Mouse (Mus musculus): ENCODE results near the gene Hnrnpa1.
"Not testable (repeated sequence)": the region's sequence is repeated elsewhere in the genome, so short reads cannot be mapped to it uniquely, and the experiment has no call there.

Gene Hnrnpa1

DNA sequence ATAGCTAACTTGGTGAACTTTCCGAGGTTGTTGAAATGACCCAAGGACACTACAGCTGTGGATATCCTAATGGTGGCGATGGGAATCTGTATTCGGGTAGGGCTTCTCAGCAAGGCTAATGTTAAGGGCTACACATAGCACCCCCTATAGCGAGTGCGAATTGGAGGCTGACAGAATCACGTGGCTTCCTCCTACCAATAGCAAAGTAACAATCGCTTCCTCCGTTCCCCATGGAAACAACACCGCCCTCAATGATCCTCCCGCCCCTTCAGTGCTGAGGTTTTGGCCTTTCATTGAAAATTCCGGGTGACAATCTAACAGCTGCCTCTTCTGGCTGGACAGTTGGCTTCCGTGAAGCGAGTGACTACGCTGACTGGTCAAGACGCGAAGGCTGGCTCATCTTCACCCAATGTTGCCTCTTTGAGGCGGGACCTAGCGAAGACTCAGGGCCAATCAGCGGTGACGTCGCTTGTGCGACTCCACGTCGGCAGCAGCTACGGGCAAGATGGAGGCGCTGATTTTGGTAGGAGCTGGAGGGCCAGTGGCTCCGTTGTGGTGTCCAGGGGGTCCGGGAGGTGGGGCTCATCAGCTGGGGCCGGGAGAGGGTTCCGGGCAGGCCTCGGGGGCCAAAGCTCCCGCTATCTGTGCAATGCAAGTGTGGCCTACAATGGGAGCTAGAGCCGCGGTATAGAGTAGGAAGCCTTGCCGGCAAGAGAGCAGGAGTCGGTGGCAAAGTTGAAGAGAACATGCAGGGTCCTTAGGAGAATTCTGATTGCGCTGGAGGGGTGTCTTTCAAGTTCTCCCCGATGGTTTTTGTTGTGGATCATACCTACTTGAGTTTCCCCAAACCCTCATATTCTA, 32.4 kb downstream of the Hnrnpa1 start, which contains the start of gene Copz1:
Gene Copz1 (plus strand): TSS at position 296 of the 861 bp plus-strand sequence.
- peak; percentile 97 for DNase-seq (ENCODE audit: inconsistent ontology term)

DNA sequence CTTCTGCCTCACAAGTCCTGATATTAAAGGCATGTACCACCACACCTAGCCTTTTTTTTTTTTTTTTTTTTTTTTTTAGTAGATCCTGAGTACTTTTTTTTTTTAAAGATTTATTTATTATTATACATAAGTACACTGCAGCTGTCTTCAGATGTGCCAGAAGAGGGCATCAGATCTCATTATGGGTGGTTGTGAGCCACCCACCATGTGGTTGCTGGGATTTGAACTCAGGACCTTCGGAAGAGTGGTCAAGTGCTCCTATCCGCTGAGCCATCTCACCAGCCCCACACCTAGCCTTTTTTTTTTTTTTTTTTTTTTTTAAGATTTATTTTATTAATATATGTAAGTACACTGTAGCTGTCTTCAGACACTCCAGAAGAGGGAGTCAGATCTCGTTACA, 35.7 kb downstream of the Hnrnpa1 start:
- DNase-seq (ENCODE audit: inconsistent ontology term), result not testable (repeated sequence)

- no peak for DNase-seq (ENCODE audit: inconsistent ontology term)
Observed at GRCm38 (mm10) chr15:103277949-103278348, 37.7 kb downstream of the Hnrnpa1 start.

GRCm38 (mm10) chr15:103279750-103280149, 39.5 kb downstream of the Hnrnpa1 start:
- DNase-seq (ENCODE audit: inconsistent ontology term), result no peak

DNA sequence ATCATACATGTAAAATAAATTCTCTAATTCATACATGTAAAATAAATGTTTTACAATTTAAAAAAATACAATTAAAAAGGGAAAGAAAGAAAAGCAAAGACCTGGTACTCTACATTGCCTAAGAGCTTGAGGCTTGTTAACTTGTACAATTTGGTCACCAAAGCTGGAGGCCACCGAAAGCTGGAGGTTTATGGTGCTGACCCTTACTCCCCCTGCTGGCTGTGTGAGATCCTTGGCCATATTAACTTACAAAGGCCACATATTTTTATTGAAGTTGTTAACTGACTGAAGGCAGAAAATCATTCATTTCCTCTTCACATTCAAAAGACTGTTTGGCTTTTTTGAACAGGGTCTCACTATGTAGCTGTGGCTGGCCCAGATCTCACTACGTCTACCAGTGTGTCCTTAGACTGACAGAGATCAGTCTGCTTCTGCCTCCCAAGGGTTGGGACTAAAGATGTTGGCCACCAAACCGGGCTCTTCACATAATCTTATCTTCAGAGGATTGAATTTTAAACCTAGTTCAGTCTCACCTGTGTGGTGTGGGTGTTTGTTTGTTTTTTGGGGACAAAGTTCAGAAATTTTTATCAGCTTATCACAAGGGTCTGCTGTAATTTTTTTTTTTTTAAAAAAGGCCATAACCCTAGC, 40.7 kb downstream of the Hnrnpa1 start:
- no peak for DNase-seq (ENCODE audit: inconsistent ontology term)

GRCm38 (mm10) chr15:103281465-103282205, 41.4 kb downstream of the Hnrnpa1 start:
- no peak for DNase-seq (ENCODE audit: inconsistent ontology term)

DNA sequence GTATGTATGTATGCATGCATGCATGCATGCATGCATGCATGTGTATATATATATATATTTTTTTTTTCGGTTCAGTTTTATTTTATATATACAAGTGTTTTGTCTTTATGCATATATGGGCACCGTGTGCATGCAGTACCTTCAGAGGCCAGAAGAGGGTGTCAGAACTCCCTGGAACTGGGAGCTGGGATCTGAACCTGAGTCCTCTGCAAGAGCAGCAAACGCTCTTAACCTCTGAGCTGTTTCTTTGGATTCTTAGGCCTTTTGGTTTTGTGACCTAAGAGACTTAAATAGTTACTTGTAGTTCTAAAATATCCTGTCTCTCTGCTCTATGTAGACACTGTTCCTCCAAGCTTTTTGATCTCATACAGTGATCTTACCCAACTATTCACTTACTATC, 43.8 kb downstream of the Hnrnpa1 start:
- no peak for DNase-seq (ENCODE audit: inconsistent ontology term)

DNA sequence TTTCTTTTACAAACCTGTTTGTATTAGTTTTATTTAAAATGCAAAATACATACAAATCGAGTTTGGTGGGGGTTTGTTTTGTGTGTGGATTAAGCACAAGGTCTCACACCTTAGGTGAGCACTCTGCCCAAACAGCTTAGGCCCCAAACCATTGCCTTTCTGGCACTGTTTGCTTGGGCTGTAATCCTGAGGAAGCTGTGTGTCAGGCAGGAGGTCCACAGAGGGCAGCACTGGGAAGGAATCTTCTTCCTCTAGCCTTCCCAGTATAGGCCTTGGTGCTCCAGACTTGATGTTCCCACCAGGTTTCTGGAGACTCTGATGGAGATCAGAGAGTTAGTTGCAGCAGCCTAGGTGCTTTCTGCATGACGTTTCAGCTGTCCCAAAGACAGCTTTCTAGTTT, 44.4 kb downstream of the Hnrnpa1 start:
- DNase-seq (ENCODE audit: inconsistent ontology term), result no peak

DNA sequence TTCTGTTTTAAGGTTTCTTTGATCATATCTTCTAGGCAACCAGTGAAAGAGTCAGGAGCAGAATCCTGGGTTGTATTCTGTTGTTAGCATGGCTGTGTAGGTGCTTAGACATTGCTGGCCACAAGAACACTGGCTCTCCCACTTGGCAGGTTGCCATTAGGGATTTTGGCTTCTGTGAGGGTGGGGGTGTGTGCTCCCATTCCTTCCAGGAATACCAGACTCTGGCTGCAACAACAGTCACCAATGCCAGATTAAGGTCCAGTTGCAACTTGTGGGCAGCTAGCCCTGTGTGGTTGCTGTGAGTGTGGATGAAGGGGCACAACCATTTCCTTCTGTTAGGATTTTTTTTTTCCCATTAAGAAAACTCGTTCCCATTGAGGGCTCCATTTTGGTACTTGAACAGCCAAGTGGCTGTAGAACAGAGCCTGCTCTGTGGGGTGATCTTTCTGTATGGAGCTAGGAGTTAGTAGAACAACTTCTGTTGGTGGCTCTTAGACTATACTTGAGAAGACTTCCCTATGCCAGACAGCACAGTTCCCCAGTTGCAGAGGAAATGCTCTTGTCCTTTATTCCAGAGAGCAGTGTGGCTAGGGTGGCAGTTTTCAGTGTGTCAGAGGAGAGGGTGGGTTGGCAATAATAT, 45.7 kb downstream of the Hnrnpa1 start:
- peak; percentile 78 for DNase-seq (ENCODE audit: inconsistent ontology term)

DNA sequence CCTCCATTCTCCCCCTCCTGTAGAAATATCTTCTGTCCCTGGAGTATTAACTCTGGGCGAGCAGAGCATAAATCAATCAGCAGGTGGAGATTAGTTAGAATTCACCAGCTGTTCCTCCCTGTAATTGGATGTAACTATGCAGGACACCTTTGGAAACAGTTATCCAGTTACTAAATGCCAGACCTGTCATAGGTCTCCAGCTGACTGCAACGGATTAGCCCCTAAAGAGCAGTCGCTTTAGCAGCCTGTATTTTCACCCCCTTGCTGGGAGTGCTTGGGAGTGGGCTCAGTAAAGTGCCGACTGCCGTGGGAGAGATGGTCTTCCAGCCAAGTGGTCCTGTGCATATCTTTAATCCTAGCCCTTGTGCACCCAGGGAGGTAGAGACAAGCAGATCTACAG, 49.4 kb downstream of the Hnrnpa1 start:
- DNase-seq (ENCODE audit: inconsistent ontology term), result no peak

DNA sequence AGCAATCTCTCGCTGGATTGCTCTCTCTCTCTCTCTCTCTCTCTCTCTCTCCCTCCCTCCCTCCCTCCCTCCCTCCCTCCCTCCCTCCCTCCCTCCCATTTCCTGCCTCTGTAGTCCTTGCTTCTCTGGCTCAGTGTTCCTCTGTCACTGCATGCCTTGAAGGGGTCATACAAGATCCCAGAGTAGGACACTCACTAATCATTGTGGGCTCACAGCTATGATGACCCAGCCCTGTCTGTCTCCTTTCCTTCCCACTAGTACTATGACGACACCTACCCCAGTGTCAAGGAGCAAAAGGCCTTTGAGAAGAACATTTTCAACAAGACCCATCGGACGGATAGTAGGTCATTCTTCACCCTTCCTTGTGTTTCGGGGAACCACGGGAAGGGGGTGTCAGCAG, 50.2 kb downstream of the Hnrnpa1 start:
- DNase-seq (ENCODE audit: inconsistent ontology term), result no peak

DNA sequence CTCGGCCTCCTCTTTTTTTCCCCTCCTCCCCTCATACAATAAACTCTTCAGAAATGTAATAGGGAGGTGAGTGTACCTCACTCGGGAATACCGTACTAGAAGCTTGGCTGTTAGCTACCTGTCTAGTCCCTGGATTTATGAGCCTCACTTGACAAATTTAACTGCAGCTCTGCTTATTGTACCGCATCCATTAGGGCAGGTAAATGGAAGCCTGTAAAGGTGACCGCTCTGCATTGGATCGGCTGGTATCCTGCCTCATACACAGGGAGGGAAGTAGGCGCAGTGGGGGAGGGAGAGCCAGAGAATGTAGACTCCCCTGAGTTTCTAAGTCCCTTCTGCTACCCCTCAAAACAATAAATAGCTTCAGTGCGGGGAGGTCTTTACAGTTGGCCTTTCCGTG, 50.6 kb downstream of the Hnrnpa1 start:
- DNase-seq (ENCODE audit: inconsistent ontology term), result no peak

DNA sequence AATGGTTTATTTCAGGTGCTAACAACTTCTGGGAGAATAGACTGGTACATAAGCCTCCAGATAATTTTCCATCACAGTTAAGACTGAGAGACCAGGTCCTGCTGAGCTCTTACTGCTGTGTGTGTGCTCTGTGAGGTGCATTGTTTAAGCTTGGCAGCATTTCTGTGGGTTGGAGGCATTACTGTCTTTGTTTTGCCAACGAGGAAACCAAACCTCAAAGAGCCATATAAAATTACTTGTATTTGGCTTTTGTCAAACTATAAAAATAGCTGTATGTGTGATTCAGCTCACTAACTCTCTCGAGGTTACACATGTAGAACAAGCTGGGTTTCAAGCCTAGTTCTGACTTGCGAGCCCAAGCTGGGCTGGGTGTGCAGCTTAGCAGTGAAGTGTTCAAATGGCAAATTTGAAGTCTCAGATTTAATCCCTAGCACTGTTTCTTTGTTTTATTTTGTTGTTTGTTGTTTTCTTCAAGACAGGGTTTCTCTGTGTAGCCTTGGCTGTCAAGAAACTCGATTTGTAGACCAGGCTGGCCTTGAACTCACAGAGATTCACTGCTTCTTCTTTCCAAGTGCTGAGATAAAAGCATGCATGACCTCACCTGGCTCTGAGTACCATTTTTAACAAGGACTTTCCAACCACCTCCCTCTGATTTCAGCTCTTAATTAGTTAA, 52.6 kb downstream of the Hnrnpa1 start:
- peak; percentile 42 for DNase-seq (ENCODE audit: inconsistent ontology term)

DNA sequence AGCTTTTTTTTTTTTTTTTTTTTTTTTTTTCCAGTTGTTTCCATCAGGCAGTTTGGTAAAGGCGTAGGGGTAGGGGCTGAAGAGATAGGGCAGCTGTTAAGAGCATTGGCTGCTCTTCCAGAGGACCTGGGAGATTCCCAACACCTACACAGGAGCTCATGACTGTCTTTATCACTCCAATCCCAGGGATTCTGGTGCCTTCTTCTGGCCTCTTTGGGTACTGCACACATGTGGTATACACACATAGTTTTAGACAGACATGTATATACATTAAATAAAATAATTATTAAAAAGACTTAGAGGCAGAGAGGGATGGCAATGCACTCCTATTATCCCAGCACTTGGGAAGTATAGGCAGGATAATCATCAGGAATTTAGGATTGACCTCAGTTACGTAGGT, 53.1 kb downstream of the Hnrnpa1 start:
- no peak for DNase-seq (ENCODE audit: inconsistent ontology term)

DNA sequence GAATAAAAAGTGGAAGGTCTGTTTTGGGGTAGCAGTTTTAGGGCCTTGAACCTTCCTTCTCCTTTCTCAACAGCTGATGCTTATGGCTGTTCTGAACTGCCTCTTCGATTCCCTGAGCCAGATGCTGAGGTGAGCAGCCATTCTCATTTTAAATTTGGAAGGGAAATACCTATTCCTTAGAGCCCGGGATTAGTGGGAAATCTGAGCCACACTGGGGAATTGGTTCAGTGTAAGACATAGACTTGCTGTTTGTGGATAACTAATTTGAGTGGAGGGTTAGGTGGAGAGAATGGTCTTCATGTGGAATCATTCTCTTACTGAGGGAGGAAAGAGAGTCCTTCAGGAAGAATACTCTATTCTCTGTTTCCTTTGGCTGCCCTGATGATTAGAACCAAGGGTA, 54.4 kb downstream of the Hnrnpa1 start:
- DNase-seq (ENCODE audit: inconsistent ontology term), result no peak

DNA sequence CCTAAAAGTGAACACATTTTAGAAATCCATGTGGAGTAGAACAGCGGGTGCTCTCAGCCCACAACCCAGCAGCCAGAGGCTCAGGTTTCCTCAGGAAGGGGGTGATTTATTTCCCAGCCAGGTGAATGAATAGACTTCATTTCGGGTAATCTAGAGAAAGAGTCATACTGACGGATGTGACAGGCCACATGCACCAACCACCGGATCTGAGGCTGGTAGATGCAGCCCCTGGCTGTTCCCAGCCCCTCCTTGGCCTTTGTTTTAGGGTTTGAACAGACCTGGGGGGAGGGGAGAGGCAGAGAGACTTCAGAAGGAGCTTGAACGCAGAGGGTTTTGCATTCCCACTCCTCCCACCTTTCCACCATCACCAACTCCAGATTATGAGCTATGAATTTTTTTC, 55.6 kb downstream of the Hnrnpa1 start:
- DNase-seq (ENCODE audit: inconsistent ontology term), result no peak

Measured in Muller cell, postnatal 12 days (primary cell).